Mouse (Mus musculus) MEL (cell line): ENCODE measurements around the gene Fbrs. TPM values are rescaled to one million over a fixed set of nuclear protein-coding genes. Genes with fewer than 3 reads are reported as not detected.
"Not testable (repeated sequence)": the region's sequence is repeated elsewhere in the genome, so short reads cannot be mapped to it uniquely, and the experiment has no call there.

Experiments used
- DNase-seq: peaks from one replicate; pipeline ENCODE4 v3.0.0; 2011; ENCODE audit warnings: low read depth, low spot score
- H3K27ac ChIP-seq: 2 replicates; pipeline ENCODE4 v1.5.1; 2012; ENCODE audit warnings: low read depth, mild to moderate bottlenecking, control low read depth, low read length, moderate library complexity; ENCODE audit not compliant: control insufficient read depth
- H3K27me3 ChIP-seq, 2 experiments: fragments of 150-350 bp in 1 of 2; sonication (generic) in 1 of 2; 2 replicates each; pipeline ENCODE4 v1.6.1; 2012; ENCODE audit warnings: low read length in 2 of 2, mild to moderate bottlenecking in 2 of 2, improper control_type of control experiment in 1 of 2, moderate library complexity in 1 of 2; ENCODE audit not compliant: insufficient read depth in 2 of 2, control insufficient read depth in 1 of 2
- H3K36me3 ChIP-seq, 2 experiments: 2 replicates each; pipeline ENCODE4 v1.6.1; 2012 to 2014; ENCODE audit warnings: low read length in 2 of 2, improper control_type of control experiment in 1 of 2, inconsistent platforms in 1 of 2, mild to moderate bottlenecking in 1 of 2; ENCODE audit not compliant: insufficient read depth in 2 of 2, control insufficient read depth in 1 of 2
- H3K4me1 ChIP-seq, 2 experiments: fragments of 150-350 bp in 1 of 2; sonication (generic) in 1 of 2; 2 replicates each; pipeline ENCODE4 v1.6.1; 2012; ENCODE audit warnings: low read length in 2 of 2, improper control_type of control experiment in 1 of 2, mild to moderate bottlenecking in 1 of 2; ENCODE audit not compliant: insufficient read depth in 2 of 2, control insufficient read depth in 1 of 2
- H3K4me3 ChIP-seq, 2 experiments: fragments of 150-350 bp in 1 of 2; sonication (generic) in 1 of 2; 2 replicates each; pipeline ENCODE4 v1.5.1; 2012; ENCODE audit warnings: low read depth in 2 of 2, low read length in 2 of 2, mild to moderate bottlenecking in 2 of 2, moderate library complexity in 2 of 2, control low read depth in 1 of 2, improper control_type of control experiment in 1 of 2; ENCODE audit not compliant: control insufficient read depth in 1 of 2, insufficient read depth in 1 of 2
- H3K79me2 ChIP-seq: 2 replicates; pipeline ENCODE4 v1.6.1; 2012; ENCODE audit warnings: mild to moderate bottlenecking, low read length, moderate library complexity; ENCODE audit not compliant: control insufficient read depth, poor library complexity, insufficient read depth
- H3K9ac ChIP-seq: 2 replicates; pipeline ENCODE4 v1.6.1; 2012; ENCODE audit warnings: low read depth, mild to moderate bottlenecking, control low read depth, low read length, moderate library complexity; ENCODE audit not compliant: control insufficient read depth, poor library complexity, severe bottlenecking
- H3K9me3 ChIP-seq: fragments of 150-350 bp; sonication (generic); replicated peaks from 2 replicates; pipeline ENCODE4 v1.6.1; 2012; ENCODE audit warnings: mild to moderate bottlenecking, low read length, improper control_type of control experiment, moderate library complexity; ENCODE audit not compliant: insufficient read depth
- BHLHE40 ChIP-seq: IDR thresholded peaks from 2 replicates; pipeline ENCODE4 v1.6.1; 2012; ENCODE audit warnings: low read depth, mild to moderate bottlenecking, inconsistent platforms, low read length, improper control_type of control experiment, borderline replicate concordance
- CHD1 ChIP-seq: IDR thresholded peaks from 2 replicates; pipeline ENCODE4 v1.6.1; 2012; ENCODE audit warnings: low read depth, mild to moderate bottlenecking, inconsistent platforms, low read length, improper control_type of control experiment
- CHD2 ChIP-seq: IDR thresholded peaks from 2 replicates; pipeline ENCODE4 v1.6.1; 2011; ENCODE audit warnings: low read length, improper control_type of control experiment
- CTCF ChIP-seq, 3 experiments: IDR thresholded peaks in 2 of 3; conservative IDR thresholded peaks in 1 of 3; 2 replicates each; pipeline ENCODE4 v1.5.1; 2011 to 2012; ENCODE audit warnings: low read length in 3 of 3, low read depth in 2 of 3, mild to moderate bottlenecking in 2 of 3, improper control_type of control experiment in 1 of 3, inconsistent platforms in 1 of 3, mixed read lengths in 1 of 3, moderate library complexity in 1 of 3; ENCODE audit not compliant: control insufficient read depth in 1 of 3, insufficient read depth in 1 of 3, poor library complexity in 1 of 3, severe bottlenecking in 1 of 3
- E2F4 ChIP-seq: IDR thresholded peaks from 2 replicates; pipeline ENCODE4 v1.6.1; 2011; ENCODE audit warnings: low read depth, low read length, improper control_type of control experiment, borderline replicate concordance
- ETS1 ChIP-seq: IDR thresholded peaks from 2 replicates; pipeline ENCODE4 v1.6.1; 2012; ENCODE audit warnings: low read depth, mild to moderate bottlenecking, inconsistent platforms, low read length, improper control_type of control experiment, moderate library complexity
- GABPA ChIP-seq: IDR thresholded peaks from 2 replicates; pipeline ENCODE4 v1.6.1; 2012; ENCODE audit warnings: low read depth, mild to moderate bottlenecking, inconsistent platforms, low read length, improper control_type of control experiment, moderate library complexity
- HCFC1 ChIP-seq: IDR thresholded peaks from 2 replicates; pipeline ENCODE4 v1.6.1; 2012; ENCODE audit warnings: low read depth, mild to moderate bottlenecking, inconsistent platforms, low read length, improper control_type of control experiment, moderate library complexity
- KAT2A ChIP-seq: conservative IDR thresholded peaks from 2 replicates; pipeline ENCODE4 v1.6.1; 2012; ENCODE audit warnings: low read depth, low read length, improper control_type of control experiment, inconsistent platforms
- MAFK ChIP-seq: IDR thresholded peaks from 2 replicates; pipeline ENCODE4 v1.6.1; 2011; ENCODE audit warnings: low read depth, mild to moderate bottlenecking, low read length, improper control_type of control experiment, borderline replicate concordance
- MAZ ChIP-seq: IDR thresholded peaks from 2 replicates; pipeline ENCODE4 v1.6.1; 2012; ENCODE audit warnings: low read depth, mild to moderate bottlenecking, inconsistent platforms, low read length, improper control_type of control experiment
- MXI1 ChIP-seq: IDR thresholded peaks from 2 replicates; pipeline ENCODE4 v1.6.1; 2011; ENCODE audit warnings: mild to moderate bottlenecking, low read depth, low read length, improper control_type of control experiment
- MYB ChIP-seq: IDR thresholded peaks from 2 replicates; pipeline ENCODE4 v1.6.1; 2011; ENCODE audit warnings: mild to moderate bottlenecking, low read depth, low read length, improper control_type of control experiment
- NRF1 ChIP-seq: IDR thresholded peaks from 2 replicates; pipeline ENCODE4 v1.6.1; 2014; ENCODE audit warnings: low read depth, mild to moderate bottlenecking, inconsistent platforms, low read length, improper control_type of control experiment, moderate library complexity; ENCODE audit not compliant: poor library complexity, insufficient read depth, severe bottlenecking
- POLR2A ChIP-seq, 2 experiments: IDR thresholded peaks; 2 replicates each; pipeline ENCODE4 v1.6.1; 2011 to 2012; ENCODE audit warnings: low read length in 2 of 2, mild to moderate bottlenecking in 2 of 2, control low read depth in 1 of 2, improper control_type of control experiment in 1 of 2, low read depth in 1 of 2, moderate library complexity in 1 of 2; ENCODE audit not compliant: control insufficient read depth in 1 of 2, insufficient read depth in 1 of 2, poor library complexity in 1 of 2
- POLR2AphosphoS2 ChIP-seq: IDR thresholded peaks from 2 replicates; pipeline ENCODE4 v1.6.1; 2011; ENCODE audit warnings: low read length, improper control_type of control experiment
- POLR2AphosphoS5 ChIP-seq: IDR thresholded peaks from 2 replicates; pipeline ENCODE4 v1.6.1; 2012; ENCODE audit warnings: low read depth, borderline replicate concordance, mild to moderate bottlenecking, inconsistent platforms, low read length, moderate library complexity, mixed read lengths
- RAD21 ChIP-seq: IDR thresholded peaks from 2 replicates; pipeline ENCODE4 v1.6.1; 2011; ENCODE audit warnings: mild to moderate bottlenecking, low read depth, low read length, improper control_type of control experiment
- RCOR1 ChIP-seq: IDR thresholded peaks from 2 replicates; pipeline ENCODE4 v1.6.1; 2012; ENCODE audit warnings: low read depth, mild to moderate bottlenecking, inconsistent platforms, low read length, improper control_type of control experiment
- SIN3A ChIP-seq: IDR thresholded peaks from 2 replicates; pipeline ENCODE4 v1.6.1; 2012; ENCODE audit warnings: low read length, improper control_type of control experiment, inconsistent platforms
- SMC3 ChIP-seq: IDR thresholded peaks from 2 replicates; pipeline ENCODE4 v1.6.1; 2011; ENCODE audit warnings: low read depth, low read length, improper control_type of control experiment
- UBTF ChIP-seq: IDR thresholded peaks from 2 replicates; pipeline ENCODE4 v1.6.1; 2012; ENCODE audit warnings: low read depth, mild to moderate bottlenecking, inconsistent platforms, low read length, improper control_type of control experiment, moderate library complexity, borderline replicate concordance; ENCODE audit not compliant: insufficient read depth
- USF1 ChIP-seq: IDR thresholded peaks from 2 replicates; pipeline ENCODE4 v1.6.1; 2014; ENCODE audit warnings: low read depth, mild to moderate bottlenecking, inconsistent platforms, low read length, improper control_type of control experiment, moderate library complexity
- ZKSCAN1 ChIP-seq: IDR thresholded peaks from 2 replicates; pipeline ENCODE4 v1.6.1; 2012; ENCODE audit warnings: low read depth, mild to moderate bottlenecking, inconsistent platforms, low read length, improper control_type of control experiment, moderate library complexity
- ZMIZ1 ChIP-seq: IDR thresholded peaks from 2 replicates; pipeline ENCODE4 v1.6.1; 2012; ENCODE audit warnings: low read depth, mild to moderate bottlenecking, inconsistent platforms, low read length, improper control_type of control experiment, moderate library complexity
- ZNF384 ChIP-seq: IDR thresholded peaks from 2 replicates; pipeline ENCODE4 v1.6.1; 2012; ENCODE audit warnings: low read depth, mild to moderate bottlenecking, inconsistent platforms, low read length, improper control_type of control experiment
- polyA plus RNA-seq, 2 experiments: library from polyadenylated mRNA; stranded (reverse) in 1 of 2; unstranded in 1 of 2; fragments of >175 nt in 1 of 2; fragments of >200 nt in 1 of 2; gene quantifications; 2 replicates each; pipeline versions ENCODE4 v1.2.1 to v1.2.4; 2012; ENCODE audit warnings: low replicate concordance in 2 of 2, low read depth in 1 of 2; ENCODE audit not compliant: insufficient read length in 2 of 2, insufficient read depth in 1 of 2, missing spikeins in 1 of 2
- total RNA-seq: library from RNA; depleted of rRNA; stranded (reverse); fragments of 300-350 nt; gene quantifications from 2 replicates; pipeline ENCODE4 v1.2.3, GENCODE M21; 2012

Fbrs gene
- total and polyA plus RNA-seq, 3 experiments: 7.5 to 53.3 TPM; not detected in 1

DNA sequence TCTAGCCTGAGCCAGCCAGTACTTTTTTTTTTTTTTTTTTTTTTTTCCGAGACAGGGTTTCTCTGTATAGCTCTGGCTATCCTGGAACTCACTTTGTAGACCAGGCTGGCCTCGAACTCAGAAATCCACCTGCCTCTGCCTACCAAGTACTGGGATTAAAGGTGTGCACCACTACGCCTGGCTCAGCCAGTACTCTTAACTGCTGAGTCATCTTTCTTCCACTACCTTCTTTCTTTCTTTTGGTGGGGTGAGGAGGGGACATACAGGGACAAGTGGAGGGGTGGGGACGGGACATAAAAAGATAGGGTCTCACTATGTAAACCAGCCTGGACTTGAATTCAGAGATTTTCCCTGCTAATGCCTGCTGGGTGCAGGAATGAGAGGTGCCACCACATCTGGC is 30.8 kb downstream of the Fbrs start:
- H3K27ac ChIP-seq, H3K9me3 ChIP-seq: not testable (repeated sequence)
- peaks cover 24% of the 10 kb centered on the region for H3K79me2 ChIP-seq
- 0 out of 2 replicates have a peak, but pooled peaks have one; percentile 39 for TF ChIP-seq MAFK
- TF ChIP-seq, all 39 proteins: peak for 1; not testable (repeated sequence) for 38
- not testable (repeated sequence) for H3K9ac ChIP-seq, H3K4me1 ChIP-seq, DNase-seq, H3K27me3 ChIP-seq, H3K4me3 ChIP-seq
- H3K36me3 ChIP-seq: peaks cover 1 to 27% of the 10 kb centered on the region in 2 experiments; a peak in 2 of 4 replicates

DNA sequence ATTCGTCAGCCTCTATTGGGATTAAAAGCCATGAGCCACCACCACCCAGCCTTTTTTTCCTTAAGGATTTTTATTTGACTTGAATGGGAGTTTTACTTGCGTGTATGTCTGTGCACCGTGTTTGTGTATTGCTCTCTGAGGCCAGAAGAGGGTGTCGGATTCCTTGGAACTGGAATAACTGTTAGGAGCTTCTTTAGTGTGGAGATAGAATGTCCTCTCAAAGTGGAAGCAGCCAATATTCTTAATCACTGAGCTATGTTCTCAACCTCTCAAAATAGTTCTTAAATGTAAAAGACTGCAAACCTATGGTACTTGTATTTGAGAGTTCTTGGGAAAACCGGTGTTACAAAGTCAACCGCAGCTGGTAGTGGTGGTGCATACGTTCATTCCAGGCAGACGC is 32.2 kb downstream of the Fbrs start:
- H3K4me1 ChIP-seq: peaks cover 3 to 9% of the 10 kb centered on the region in 2 experiments; a peak in 2 of 4 replicates
- H3K27me3 ChIP-seq: no peaks in the 10 kb centered on the region

DNA sequence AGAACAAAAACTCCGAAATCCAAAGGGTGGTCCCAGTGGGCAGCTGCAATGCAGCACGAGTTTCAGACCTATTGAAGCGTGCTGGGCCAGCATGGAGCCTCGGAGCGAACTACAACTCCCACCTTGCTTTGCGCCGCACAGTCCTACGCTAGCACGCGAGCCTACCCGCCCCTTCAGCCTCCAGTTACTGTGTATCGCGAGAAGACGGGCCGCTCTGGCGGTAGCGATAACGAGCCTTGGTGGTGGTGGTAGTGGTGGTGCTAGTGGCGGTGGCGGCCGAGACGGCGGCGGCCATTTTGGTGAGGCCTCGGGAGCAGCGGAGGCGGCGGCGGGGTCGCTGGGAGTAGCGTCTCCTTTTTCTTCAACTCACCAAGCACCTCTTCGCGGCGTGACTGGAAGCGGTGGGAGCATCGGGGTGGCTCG is 32.8 kb downstream of the Fbrs start, which contains the start of gene Srcap:
Srcap (plus strand) TSS at position 176 of the 423 bp plus-strand sequence.
- H3K27ac ChIP-seq: peak within 1 kb of the TSS; percentile 95
- H3K9ac ChIP-seq: peak within 1 kb of the TSS; percentile 97
- H3K9me3 ChIP-seq: no peaks in the 10 kb centered on the region
- peaks cover 3 to 9% of the 10 kb centered on the region in 2 experiments; a peak in 2 of 4 replicates for H3K4me1 ChIP-seq
- H3K27me3 ChIP-seq: no peaks in the 10 kb centered on the region
- H3K36me3 ChIP-seq: peaks cover 6 to 35% of the 10 kb centered on the region in 2 experiments
- DNase-seq: peak; percentile 99
- H3K4me3 ChIP-seq: peak within 1 kb of the TSS; percentile 69 to 78
- peaks cover 32% of the 10 kb centered on the region for H3K79me2 ChIP-seq
- no peak for TF ChIP-seq E2F4
- peak; percentile 91 for TF ChIP-seq MXI1
- peak; percentile 85; the same call in 1 of the 2 replicates for TF ChIP-seq POLR2AphosphoS2
- no peak for TF ChIP-seq CHD1
- peak; percentile 66 for TF ChIP-seq SIN3A
- peak; percentile 66 for TF ChIP-seq ZMIZ1
- 0 out of 2 replicates have a peak, but pooled peaks have one; percentile 69 for TF ChIP-seq POLR2AphosphoS5
- TF ChIP-seq ETS1: peak; percentile 29; the same call in 1 of the 2 replicates
- TF ChIP-seq MAZ: no peak
- peak; percentile 98 for TF ChIP-seq CHD2
- TF ChIP-seq NRF1: no peak
- TF ChIP-seq ZKSCAN1: no peak
- TF ChIP-seq MAFK: no peak
- TF ChIP-seq RAD21: no peak
- peak; percentile 92 to 96; a peak in 3 of 4 replicates for TF ChIP-seq POLR2A (IDR thresholded peaks at IDR 0.05; ENCODE audit: control insufficient read depth in 1 of 2, insufficient read depth in 1 of 2, low read depth in 1 of 2, low read length in 2 of 2, poor library complexity in 1 of 2)
- TF ChIP-seq USF1: no peak
- TF ChIP-seq HCFC1: peak; percentile 97
- TF ChIP-seq UBTF: no peak; the same call in 1 of the 2 replicates
- TF ChIP-seq BHLHE40: peak; percentile 35; the same call in 1 of the 2 replicates
- TF ChIP-seq ZNF384: no peak
- TF ChIP-seq KAT2A: no peak; the same call in 1 of the 2 replicates
- no peak for TF ChIP-seq MYB
- no peak for TF ChIP-seq CTCF (IDR thresholded peaks at IDR 0.05 in 2 of 3, conservative IDR thresholded peaks at IDR 0.05 in 1 of 3; ENCODE audit: control insufficient read depth in 1 of 3, insufficient read depth in 1 of 3, low read depth in 2 of 3, low read length in 3 of 3, poor library complexity in 1 of 3, severe bottlenecking in 1 of 3)

More for the DNA sequence above, 32.2 kb downstream of the Fbrs start:
- DNase-seq: no peak
- peak overlapping the region; percentile 60 to 78 for H3K4me3 ChIP-seq
- peaks cover 6 to 34% of the 10 kb centered on the region in 2 experiments for H3K36me3 ChIP-seq
- H3K9ac ChIP-seq: peak overlapping the region; percentile 88
- peak overlapping the region; percentile 76 for H3K27ac ChIP-seq
- peaks cover 30% of the 10 kb centered on the region for H3K79me2 ChIP-seq
- no peaks in the 10 kb centered on the region for H3K9me3 ChIP-seq
- TF ChIP-seq GABPA (no peak), HCFC1 (no peak), SMC3 (no peak), CTCF (IDR thresholded peaks at IDR 0.05 in 2 of 3, conservative IDR thresholded peaks at IDR 0.05 in 1 of 3; ENCODE audit: control insufficient read depth in 1 of 3, insufficient read depth in 1 of 3, low read depth in 2 of 3, low read length in 3 of 3, poor library complexity in 1 of 3, severe bottlenecking in 1 of 3) (peak in 1 of 3 experiments; percentile 23; a peak in 1 of 6 replicates), RCOR1 (no peak), POLR2AphosphoS2 (no peak)
